ENCODE assay signal across 17 mouse cellular contexts in genomic region chr8:75917603-75918344, GRCm38 (mm10).
DNase-seq lines count a peak whose midpoint lies in the region; ATAC-seq lines count a peak whose summit lies in the region.
"Had no signal": no experiment of that assay in that cellular context is flagged by ENCODE, and none has a peak within 500 bp of the region (broad histone marks: within the 10 kb centered on the region; RNA-seq: fewer than 3 reads in every experiment).

No protein-coding gene starts in this region.

- H3K4me3 ChIP-seq in forebrain, embryonic 11.5 days (ENCODE audit: low read depth, low read length) = no peak overlapping the region
- no peak overlapping the region for H3K4me3 ChIP-seq in forebrain, embryonic 16.5 days (replicated peaks; ENCODE audit: low read length)
- no peak overlapping the region for H3K4me3 ChIP-seq in hindbrain, embryonic 14.5 days (replicated peaks; ENCODE audit: low read length)
- no peak overlapping the region for H3K4me3 ChIP-seq in midbrain, embryonic 14.5 days (replicated peaks; ENCODE audit: low read depth, low read length)
- H3K4me3 ChIP-seq: heart, embryonic 12.5 days; left cerebral cortex, adult 2 months; myocyte had no signal

- H3K9ac ChIP-seq in forebrain, embryonic 11.5 days (ENCODE audit: low read length) = no peak overlapping the region
- no peak overlapping the region for H3K9ac ChIP-seq in forebrain, embryonic 16.5 days (replicated peaks; ENCODE audit: low read depth, low read length)
- H3K9ac ChIP-seq in hindbrain, embryonic 14.5 days = no peak overlapping the region
- no peak overlapping the region for H3K9ac ChIP-seq in midbrain, embryonic 14.5 days (replicated peaks; ENCODE audit: low read length)
- H3K9ac ChIP-seq: heart, embryonic 12.5 days; lung, embryonic 14.5 days had no signal

- DNase-seq in forebrain, embryonic 11.5 days (ENCODE audit: low spot score) = peak; percentile 47
- DNase-seq in embryo, embryonic 10 days (ENCODE audit: low spot score) = peak; percentile 13
- DNase-seq in hindbrain, embryonic 14.5 days (ENCODE audit: low spot score) = peak; percentile 33
- peak; percentile 43 for DNase-seq in midbrain, embryonic 14.5 days
- no peak for DNase-seq in thymus, postnatal 36 days
- no peak for DNase-seq in frontal cortex, postnatal 10 days (ENCODE audit: low spot score in 2 of 2)
- DNase-seq in kidney, postnatal 4 days = no peak
- DNase-seq: gastrocnemius, postnatal 36 days; heart, postnatal 36 days; kidney, adult 11 months; liver; lung, embryonic 14.5 days had no signal

- no peak overlapping the region for H3K27ac ChIP-seq in forebrain, embryonic 11.5 days (ENCODE audit: low read depth, low read length)
- H3K27ac ChIP-seq in forebrain, embryonic 16.5 days (ENCODE audit: low read length) = no peak overlapping the region
- H3K27ac ChIP-seq in hindbrain, embryonic 14.5 days = no peak overlapping the region
- H3K27ac ChIP-seq in midbrain, embryonic 14.5 days (replicated peaks; ENCODE audit: low read depth, low read length) = no peak overlapping the region
- H3K27ac ChIP-seq: left cerebral cortex, adult 2 months had no signal

- no peaks in the 10 kb centered on the region for H3K9me3 ChIP-seq in forebrain, embryonic 11.5 days (ENCODE audit: control insufficient read depth, low read length)
- no peaks in the 10 kb centered on the region for H3K9me3 ChIP-seq in forebrain, embryonic 16.5 days (ENCODE audit: control insufficient read depth, low read length)
- no peaks in the 10 kb centered on the region for H3K9me3 ChIP-seq in hindbrain, embryonic 14.5 days (ENCODE audit: control insufficient read depth, low read length)
- H3K9me3 ChIP-seq in midbrain, embryonic 14.5 days (ENCODE audit: control insufficient read depth, low read length) = no peaks in the 10 kb centered on the region
- H3K9me3 ChIP-seq: heart, embryonic 12.5 days had no signal

- no peaks in the 10 kb centered on the region for H3K4me1 ChIP-seq in forebrain, embryonic 11.5 days (replicated peaks; ENCODE audit: control insufficient read depth, insufficient read depth, low read length)
- no peaks in the 10 kb centered on the region for H3K4me1 ChIP-seq in forebrain, embryonic 16.5 days (replicated peaks; ENCODE audit: control insufficient read depth, insufficient read depth, low read length)
- no peaks in the 10 kb centered on the region for H3K4me1 ChIP-seq in hindbrain, embryonic 14.5 days (replicated peaks; ENCODE audit: control insufficient read depth, insufficient read depth, low read length)
- H3K4me1 ChIP-seq in midbrain, embryonic 14.5 days (ENCODE audit: control insufficient read depth, insufficient read depth, low read length) = no peaks in the 10 kb centered on the region
- H3K4me1 ChIP-seq: heart, embryonic 12.5 days had no signal

- H3K36me3 ChIP-seq in forebrain, embryonic 11.5 days (ENCODE audit: control insufficient read depth, insufficient read depth, low read length) = no peaks in the 10 kb centered on the region
- H3K36me3 ChIP-seq in forebrain, embryonic 16.5 days (ENCODE audit: control insufficient read depth, insufficient read depth) = no peaks in the 10 kb centered on the region
- H3K36me3 ChIP-seq in hindbrain, embryonic 14.5 days (replicated peaks; ENCODE audit: control insufficient read depth, insufficient read depth) = no peaks in the 10 kb centered on the region
- no peaks in the 10 kb centered on the region for H3K36me3 ChIP-seq in midbrain, embryonic 14.5 days (ENCODE audit: control insufficient read depth, insufficient read depth, low read length)
- H3K36me3 ChIP-seq: heart, embryonic 12.5 days had no signal

- ATAC-seq in forebrain, embryonic 11.5 days (replicated peaks; ENCODE audit: low FRiP score) = no peak
- no peak for ATAC-seq in forebrain, embryonic 16.5 days
- ATAC-seq in hindbrain, embryonic 14.5 days (ENCODE audit: low FRiP score) = peak; percentile 73; the same call in 1 of the 2 replicates
- ATAC-seq in midbrain, embryonic 14.5 days (ENCODE audit: low FRiP score, low TSS enrichment) = 0 out of 2 replicates have a peak, but pooled peaks have one; percentile 68
- ATAC-seq: activated CD4-positive, CD25-positive, alpha-beta regulatory T cell, adult 4 months had no signal

- no peak overlapping the region for H3K4me2 ChIP-seq in forebrain, embryonic 11.5 days (ENCODE audit: low read depth, low read length, severe bottlenecking)
- no peak overlapping the region for H3K4me2 ChIP-seq in forebrain, embryonic 16.5 days (ENCODE audit: low read length)
- no peak overlapping the region; the same call in 1 of the 2 replicates for H3K4me2 ChIP-seq in hindbrain, embryonic 14.5 days (replicated peaks)
- H3K4me2 ChIP-seq in midbrain, embryonic 14.5 days (ENCODE audit: low read length) = no peak overlapping the region
- H3K4me2 ChIP-seq: heart, embryonic 12.5 days; lung, embryonic 14.5 days had no signal

- H3K27me3 ChIP-seq in forebrain, embryonic 11.5 days (ENCODE audit: control insufficient read depth, insufficient read depth, low read length) = no peaks in the 10 kb centered on the region
- H3K27me3 ChIP-seq in forebrain, embryonic 16.5 days (replicated peaks; ENCODE audit: control insufficient read depth, insufficient read depth, low read length) = no peaks in the 10 kb centered on the region
- no peaks in the 10 kb centered on the region for H3K27me3 ChIP-seq in hindbrain, embryonic 14.5 days (ENCODE audit: control insufficient read depth, insufficient read depth, low read length)
- no peaks in the 10 kb centered on the region for H3K27me3 ChIP-seq in midbrain, embryonic 14.5 days (ENCODE audit: control insufficient read depth, insufficient read depth, low read length)
- H3K27me3 ChIP-seq: heart, embryonic 12.5 days had no signal

- WGBS in forebrain, embryonic 11.5 days = 72% methylated on average over 15 of the region's 15 CpGs
- 68% methylated on average over 15 of the region's 15 CpGs for WGBS in forebrain, embryonic 16.5 days
- 51% methylated on average over 15 of the region's 15 CpGs for WGBS in hindbrain, embryonic 14.5 days
- 39% methylated on average over 15 of the region's 15 CpGs for WGBS in midbrain, embryonic 14.5 days

Comparison
In these comparisons a context has a peak if more than half of its experiments do, and no peak if none do; other contexts are left out.
1. ATAC-seq: peak in hindbrain, embryonic 14.5 days (single experiment) and midbrain, embryonic 14.5 days (single experiment); none in forebrain, embryonic 11.5 days (single experiment) and forebrain, embryonic 16.5 days (single experiment).
2. DNase-seq: peak in forebrain, embryonic 11.5 days (single experiment), embryo, embryonic 10 days (single experiment), hindbrain, embryonic 14.5 days (single experiment) and midbrain, embryonic 14.5 days (single experiment); none in thymus, postnatal 36 days (0 of 2), frontal cortex, postnatal 10 days (0 of 2) and kidney, postnatal 4 days (0 of 2).